10 mouse cellular contexts compared by ENCODE assay signal in the genomic region with DNA sequence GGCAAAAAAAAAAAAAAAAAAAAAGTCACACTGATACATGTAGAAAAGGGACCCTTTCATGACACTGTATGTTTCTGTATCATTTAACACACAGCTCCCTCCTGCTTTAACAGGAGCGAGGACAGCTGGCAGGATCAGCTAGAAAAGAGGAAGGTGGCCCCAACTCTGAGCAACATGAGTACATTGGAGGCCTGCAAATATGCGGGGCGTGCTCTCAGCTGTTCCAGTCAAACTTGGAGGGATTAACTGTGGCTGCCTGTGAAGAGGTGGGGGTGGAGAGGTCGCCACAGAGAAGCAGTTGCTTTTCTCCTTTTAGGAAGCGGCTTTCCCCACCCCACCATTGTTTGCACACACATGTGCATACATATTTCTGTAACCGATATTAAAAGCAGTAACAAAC.
A peak's percentile ranks its signal among the peaks of the same experiment; 100 is the strongest.
DNase-seq lines count a peak whose midpoint lies in the region; ATAC-seq and TF ChIP-seq lines count a peak whose summit lies in the region.
"Had no signal": no experiment of that assay in that cellular context is flagged by ENCODE, and none has a peak within 500 bp of the region (broad histone marks: within the 10 kb centered on the region; RNA-seq: fewer than 3 reads in every experiment).

No protein-coding gene starts in this region.

- H3K36me3 ChIP-seq in embryonic facial prominence, embryonic 15.5 days = no peaks in the 10 kb centered on the region
- H3K36me3 ChIP-seq in liver, embryonic 11.5 days (ENCODE audit: control insufficient read depth, insufficient read depth, low read length) = no peaks in the 10 kb centered on the region

- peaks cover 30% of the 10 kb centered on the region for H3K4me1 ChIP-seq in embryonic facial prominence, embryonic 15.5 days
- H3K4me1 ChIP-seq in liver, embryonic 11.5 days (replicated peaks; ENCODE audit: control insufficient read depth, insufficient read depth, low read length) = peaks cover 3% of the 10 kb centered on the region; the same call in 1 of the 2 replicates

- no peak for DNase-seq in layer of hippocampus, adult 2 months (ENCODE audit: low spot score in 2 of 2)
- no peak for DNase-seq in layer of hippocampus, adult 8-10 months (ENCODE audit: low spot score in 2 of 2)
- DNase-seq in embryo, embryonic 10.5 days (ENCODE audit: low spot score) = peak; percentile 33
- DNase-seq in layer of hippocampus, adult 9-10 months (ENCODE audit: low spot score) = no peak
- DNase-seq in adrenal gland, adult 2 months = no peak
- no peak for DNase-seq in liver, embryonic 11.5 days (ENCODE audit: low spot score)
- DNase-seq: thymus, postnatal 25 days had no signal

- H3K27ac ChIP-seq in layer of hippocampus, adult 2 months = peak overlapping the region; percentile 41; the same call in 1 of the 2 replicates
- H3K27ac ChIP-seq in embryonic facial prominence, embryonic 15.5 days (replicated peaks) = peak overlapping the region; percentile 82
- no peak overlapping the region for H3K27ac ChIP-seq in liver, embryonic 11.5 days (ENCODE audit: low read depth, low read length)

- H3K9me3 ChIP-seq in embryonic facial prominence, embryonic 15.5 days (replicated peaks) = no peaks in the 10 kb centered on the region
- no peaks in the 10 kb centered on the region for H3K9me3 ChIP-seq in liver, embryonic 11.5 days (ENCODE audit: control insufficient read depth, low read length)

- H3K4me2 ChIP-seq in embryonic facial prominence, embryonic 15.5 days (replicated peaks) = no peak overlapping the region
- H3K4me2 ChIP-seq in liver, embryonic 11.5 days = no peak overlapping the region

- no peak overlapping the region for H3K4me3 ChIP-seq in layer of hippocampus, adult 2 months
- no peak overlapping the region for H3K4me3 ChIP-seq in embryonic facial prominence, embryonic 15.5 days (replicated peaks)
- H3K4me3 ChIP-seq in liver, embryonic 11.5 days (ENCODE audit: low read depth, low read length) = no peak overlapping the region

- no peak for TF ChIP-seq CTCF in layer of hippocampus, adult 2 months (conservative IDR thresholded peaks at IDR 0.05)

- peak; percentile 77 for ATAC-seq in embryonic facial prominence, embryonic 15.5 days (ENCODE audit: insufficient number of reproducible peaks, low FRiP score, low TSS enrichment, low read depth)
- ATAC-seq in megakaryocyte progenitor cell, adult 5-6 weeks (replicated peaks; ENCODE audit: poor library complexity) = peak; percentile 39
- no peak for ATAC-seq in liver, embryonic 11.5 days (replicated peaks; ENCODE audit: low FRiP score)
- ATAC-seq: forebrain, embryonic 14.5 days had no signal

- no peaks in the 10 kb centered on the region for H3K27me3 ChIP-seq in embryonic facial prominence, embryonic 15.5 days
- no peaks in the 10 kb centered on the region for H3K27me3 ChIP-seq in liver, embryonic 11.5 days (replicated peaks; ENCODE audit: control insufficient read depth, insufficient read depth, low read length)

- H3K9ac ChIP-seq in embryonic facial prominence, embryonic 15.5 days = no peak overlapping the region
- H3K9ac ChIP-seq in liver, embryonic 11.5 days (ENCODE audit: low read depth, low read length) = no peak overlapping the region

- 14% methylated on average over 6 of the region's 6 CpGs for WGBS in embryonic facial prominence, embryonic 15.5 days
- 39% methylated on average over 6 of the region's 6 CpGs for WGBS in liver, embryonic 11.5 days
